Mouse (Mus musculus): ENCODE results near the gene Timm44.

DNA sequence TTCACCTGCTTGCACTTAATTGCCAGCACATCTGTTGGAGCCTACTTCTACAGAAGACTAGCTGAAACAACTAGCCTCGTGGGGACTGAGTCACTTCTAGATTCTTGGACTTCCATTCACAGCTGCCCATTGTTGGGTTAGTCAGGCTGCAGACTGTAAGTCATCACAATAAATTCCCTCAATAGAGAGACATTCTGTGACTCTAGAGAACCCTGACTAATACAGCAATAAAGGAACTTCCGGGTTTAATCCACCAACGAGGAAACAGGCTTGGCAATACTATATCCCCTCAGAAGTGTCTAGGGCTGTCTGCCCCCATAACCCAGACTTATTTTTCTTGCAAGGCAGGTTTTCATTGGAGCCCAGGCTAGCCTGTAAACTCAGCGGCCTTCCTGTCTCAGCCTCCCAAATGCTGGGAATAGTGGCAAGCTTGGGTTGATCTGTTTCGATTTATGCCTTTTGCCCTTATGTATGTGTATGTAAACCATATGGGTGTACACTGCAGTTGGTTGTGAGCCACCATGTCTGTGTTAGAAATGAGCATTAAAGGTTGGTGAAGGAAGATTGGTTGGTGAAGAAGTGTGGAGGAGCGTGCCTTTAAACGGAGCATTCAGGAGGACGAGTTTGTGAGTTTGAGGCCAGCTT is 23.5 kb downstream of the Timm44 start:
- no peak for TF ChIP-seq POLR2A (IDR thresholded peaks at IDR 0.05; ENCODE audit: borderline replicate concordance, extremely low read depth, low read depth, low read length)
- no peak for TF ChIP-seq CTCF (IDR thresholded peaks at IDR 0.05; ENCODE audit: insufficient read depth, low read length)

Data from lung, adult 2 months (tissue).